Mouse (Mus musculus) megakaryocyte, embryonic 14.5 days (primary cell): ENCODE results near the gene Cdc6.

Experiments
- FLI1 ChIP-seq: IDR thresholded peaks from 2 replicates; pipeline ENCODE4 v1.6.1; 2012; ENCODE audit warnings: low read length, inconsistent platforms, mixed read lengths
- GATA1 ChIP-seq: IDR thresholded peaks from 3 replicates; pipeline ENCODE4 v1.6.1; 2012; ENCODE audit warnings: mixed read lengths, low read length, inconsistent platforms, borderline replicate concordance

- TF ChIP-seq GATA1 (no peak), FLI1 (no peak)
Measured at GRCm38 (mm10) chr11:98904577-98904976, 3.0 kb upstream of the Cdc6 start.
